Mouse (Mus musculus) testis, postnatal 10 days (tissue): ENCODE data around the gene Cep131.
A peak's percentile ranks its signal among the peaks of the same experiment; 100 is the strongest.

ENCODE experiments used
- DNase-seq: peaks from one replicate; pipeline ENCODE4 v3.0.0; 2021; ENCODE audit warnings: low spot score

Cep131 gene

DNA sequence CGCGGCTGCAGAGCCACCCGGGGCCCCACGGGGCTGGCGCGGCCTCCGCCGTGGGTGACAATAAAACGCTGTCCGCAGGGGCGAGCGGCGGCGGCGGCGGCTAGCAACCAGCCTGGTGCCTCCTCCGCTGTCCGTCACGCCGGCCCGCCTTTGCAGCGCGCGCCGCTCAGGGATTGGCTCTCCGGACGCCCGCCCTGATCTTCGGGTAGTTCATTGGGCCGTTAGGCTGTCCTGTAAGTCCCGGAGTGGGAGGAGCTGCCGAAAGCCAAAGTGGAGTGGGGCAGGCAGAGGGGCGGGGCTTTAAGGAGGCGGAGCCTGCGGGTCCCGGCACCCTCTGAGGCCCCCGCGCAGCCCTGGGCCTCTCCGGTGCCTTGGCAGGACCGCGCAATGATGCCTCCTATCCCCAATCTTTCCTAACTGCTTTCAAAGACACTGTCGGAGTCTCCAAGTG is at the start of gene Cep131:
Gene Cep131, minus strand, starts transcription at position 126 of the 451 bp plus-strand sequence.
- peak; percentile 99 for DNase-seq

DNA sequence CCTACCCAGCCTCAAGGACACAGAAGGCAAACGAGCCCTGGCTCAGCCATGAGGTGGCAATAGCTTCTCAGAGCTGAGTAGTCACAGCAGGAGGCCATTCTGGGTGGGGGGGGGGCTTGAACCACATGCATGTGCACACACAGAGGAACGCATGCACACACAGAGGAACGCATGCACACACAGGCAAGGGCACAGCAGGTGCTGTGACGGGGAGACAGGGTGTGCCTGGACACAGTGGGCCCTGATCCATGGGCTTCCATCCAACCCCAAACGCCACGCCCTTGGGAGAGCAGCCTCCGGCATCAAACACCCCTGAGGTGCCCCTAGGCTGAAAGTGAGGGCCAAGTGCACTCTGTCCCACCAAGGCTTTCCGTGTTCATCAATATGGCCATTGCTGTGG is 49.6 kb upstream of the Cep131 start:
- no peak for DNase-seq

DNA sequence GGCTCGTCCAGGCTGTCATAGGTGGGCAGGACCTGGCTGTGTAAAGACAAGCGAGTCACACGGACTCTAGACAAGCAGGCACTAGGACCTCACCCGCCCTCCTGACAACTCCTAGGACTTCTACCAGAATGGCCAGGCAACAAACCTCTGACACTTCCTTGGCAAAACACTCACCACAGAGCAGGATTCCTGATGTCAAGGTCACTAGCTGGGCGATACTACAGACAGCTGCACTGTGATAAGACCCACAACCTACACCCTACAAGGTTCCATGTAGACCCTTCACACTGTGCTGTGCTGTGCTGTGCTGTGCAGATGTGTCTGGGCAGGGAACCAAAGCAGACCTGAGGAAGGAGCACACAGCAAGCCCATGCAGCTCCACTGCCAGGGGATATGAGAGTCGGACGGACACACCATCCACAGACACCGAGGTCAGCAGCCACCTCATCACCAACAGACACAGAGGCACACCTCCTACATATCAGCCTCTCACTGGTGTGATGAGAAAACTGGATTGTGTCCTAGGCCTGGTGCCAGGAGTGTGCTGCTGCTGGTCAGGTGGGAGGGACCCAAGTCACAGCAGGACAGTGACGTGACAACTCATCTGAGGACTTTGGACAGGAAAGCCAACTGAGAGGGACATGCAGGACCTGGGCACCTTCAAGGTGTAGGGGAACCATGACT is 48.4 kb upstream of the Cep131 start:
- no peak for DNase-seq

DNA sequence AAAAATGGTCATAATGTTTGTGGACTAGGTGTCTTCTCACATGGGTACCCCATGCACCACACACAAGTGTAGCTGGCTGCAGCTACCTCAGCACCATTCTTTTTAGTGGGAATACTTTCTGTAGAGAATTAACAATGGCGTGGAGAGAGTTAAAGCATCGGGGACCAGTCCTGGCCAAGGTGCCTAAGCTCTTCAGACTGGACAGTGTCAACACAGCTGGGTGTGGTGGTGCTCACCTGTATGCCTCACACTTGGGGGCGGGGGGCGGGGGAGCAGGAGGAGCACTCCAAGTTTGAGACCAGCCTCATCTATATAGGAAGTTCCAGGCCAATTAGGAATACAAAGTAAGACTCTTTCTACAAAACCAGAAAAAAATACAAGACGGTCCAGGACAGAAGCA is 47.5 kb upstream of the Cep131 start:
- DNase-seq: no peak

DNA sequence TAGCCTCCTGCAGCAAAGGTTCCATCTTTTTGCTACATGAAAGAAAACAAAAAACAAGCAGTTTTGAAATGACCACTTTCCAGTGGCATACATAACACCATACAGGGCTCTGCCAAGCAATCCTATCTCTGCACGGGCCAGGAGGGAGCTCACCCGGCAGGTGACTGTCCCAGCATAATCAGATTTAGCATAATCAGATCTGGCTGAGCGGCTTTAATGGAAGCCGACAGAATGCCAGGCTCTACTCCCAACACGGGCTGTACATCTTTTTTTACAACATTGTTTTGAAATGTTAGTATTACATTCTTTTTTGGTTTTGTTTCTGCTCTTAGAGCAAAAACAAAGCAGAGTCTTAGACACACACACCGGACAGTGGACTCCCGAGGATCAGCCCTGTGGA is 42.7 kb upstream of the Cep131 start:
- DNase-seq: no peak

DNA sequence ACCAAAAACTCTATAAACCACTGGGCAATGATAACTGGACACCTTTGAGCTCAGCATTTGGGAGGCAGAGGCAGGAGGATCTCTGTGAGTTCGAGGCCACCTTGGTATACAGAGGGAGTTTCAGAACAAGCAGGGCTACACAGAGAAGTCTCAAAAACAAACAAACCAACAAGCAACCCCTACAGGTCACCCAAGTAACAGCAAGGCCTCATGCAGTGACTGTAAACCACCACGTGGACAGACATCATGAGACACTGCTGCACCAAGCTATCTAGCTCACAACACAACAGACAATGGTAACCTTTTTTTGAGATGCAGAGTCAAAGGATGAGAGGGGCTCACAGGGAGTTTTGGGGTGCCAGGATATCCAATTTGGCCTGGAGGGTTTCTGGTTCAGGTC is 40.2 kb upstream of the Cep131 start:
- DNase-seq: no peak

DNA sequence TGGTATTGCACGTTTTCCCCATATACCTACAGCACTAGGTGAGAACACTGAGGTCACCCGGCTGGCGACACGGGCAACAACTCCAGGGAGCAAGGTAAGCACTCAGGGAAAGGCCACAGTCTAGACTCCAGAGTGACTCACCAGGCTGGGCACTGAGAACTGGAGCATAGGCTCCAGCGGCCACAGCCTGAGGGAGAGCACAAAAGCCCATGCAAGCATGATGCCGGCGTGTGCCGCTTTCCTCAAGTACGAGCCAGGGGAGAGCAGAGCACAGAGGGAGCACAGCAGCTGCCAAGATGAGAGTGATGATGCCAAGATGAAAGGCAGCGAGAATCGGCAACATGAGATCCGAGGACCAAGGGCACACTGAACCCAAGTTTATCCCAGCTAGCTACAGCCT is 35.5 kb upstream of the Cep131 start:
- no peak for DNase-seq

DNA sequence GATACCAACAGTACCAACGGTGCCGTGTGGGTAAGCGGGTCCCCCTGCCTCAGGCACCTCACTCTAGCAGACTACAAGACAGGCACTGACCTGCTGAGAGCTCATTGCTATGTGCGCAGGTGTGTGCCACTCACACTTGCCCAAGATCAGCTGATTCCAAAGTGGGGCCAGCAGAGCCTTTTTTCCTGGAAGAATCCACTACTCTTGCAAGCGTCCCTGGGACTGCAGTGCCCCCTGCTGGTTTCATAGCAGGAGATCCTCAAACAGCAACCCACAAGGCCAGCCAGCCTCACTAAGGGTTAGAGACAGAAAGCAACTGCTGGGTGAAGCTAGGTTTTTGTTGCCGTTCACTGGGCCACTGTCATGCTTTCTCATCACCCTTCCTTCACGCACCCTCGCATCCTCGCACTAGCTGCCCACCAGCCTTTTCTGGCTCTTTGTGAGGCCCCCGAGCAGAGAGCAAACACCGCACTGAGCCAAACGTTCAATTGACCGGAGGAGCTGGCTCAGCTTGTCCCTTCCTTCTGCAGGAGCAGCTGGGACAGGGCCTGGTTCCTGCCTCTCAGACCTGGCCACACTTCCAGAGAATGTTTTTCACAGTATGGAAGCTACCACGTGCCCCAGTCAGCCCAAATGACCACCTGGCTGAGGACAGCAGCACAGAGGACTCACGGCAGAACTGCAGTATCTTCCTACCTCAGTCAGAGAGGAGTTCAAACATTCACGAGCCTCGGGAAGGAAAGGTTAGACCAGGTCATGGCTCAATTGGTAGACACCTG is 34.2 kb upstream of the Cep131 start:
- peak; percentile 78 for DNase-seq

DNA sequence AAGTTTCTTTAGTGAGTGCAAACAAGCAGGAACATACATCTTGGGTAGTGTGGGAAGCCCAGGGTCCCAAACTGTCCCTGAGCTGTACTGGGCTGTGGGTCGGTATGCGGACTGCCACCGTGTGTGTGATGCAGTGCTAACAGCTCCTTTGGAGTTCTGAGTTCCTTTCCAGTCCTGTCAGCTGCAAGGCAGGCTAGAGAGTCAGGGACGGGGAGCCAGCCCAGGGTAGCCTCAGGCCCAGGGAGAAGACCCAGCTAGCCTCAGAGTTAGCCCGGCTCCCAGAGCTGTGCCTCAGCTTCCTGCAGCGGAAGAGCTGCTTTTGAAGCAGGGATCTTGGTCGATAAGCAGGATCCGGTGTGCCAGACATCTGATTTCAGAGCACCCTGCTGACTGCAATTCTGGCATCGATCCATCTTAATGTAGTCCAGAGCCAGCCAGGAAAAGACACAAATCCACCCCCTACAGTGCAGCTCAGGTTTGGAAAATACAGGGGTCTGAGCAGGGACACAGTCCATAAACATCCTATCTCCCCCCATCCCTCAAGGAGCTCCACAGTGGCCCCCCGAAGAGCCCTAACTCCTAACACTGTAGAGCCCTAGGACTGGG is 33.4 kb upstream of the Cep131 start:
- DNase-seq: no peak

DNA sequence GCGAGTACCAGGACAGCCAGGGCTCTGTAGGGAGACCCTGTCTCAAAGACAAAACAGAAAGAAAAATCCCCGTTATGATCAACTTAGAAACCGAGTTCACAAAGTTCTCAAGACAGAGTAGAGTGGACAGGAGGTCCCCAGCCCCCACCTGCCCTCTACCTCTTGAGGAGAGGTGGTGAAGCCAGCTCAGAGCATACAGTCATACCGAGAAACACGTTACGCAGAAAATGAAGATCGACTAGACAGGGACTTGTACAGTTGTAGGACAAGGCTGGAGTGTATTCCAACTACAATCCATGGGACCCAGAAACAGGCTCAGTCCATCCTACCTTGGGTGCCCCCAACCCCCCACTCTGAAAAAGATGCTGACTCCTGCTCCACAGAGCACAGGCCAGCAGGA is 32.5 kb upstream of the Cep131 start:
- DNase-seq: no peak

DNA sequence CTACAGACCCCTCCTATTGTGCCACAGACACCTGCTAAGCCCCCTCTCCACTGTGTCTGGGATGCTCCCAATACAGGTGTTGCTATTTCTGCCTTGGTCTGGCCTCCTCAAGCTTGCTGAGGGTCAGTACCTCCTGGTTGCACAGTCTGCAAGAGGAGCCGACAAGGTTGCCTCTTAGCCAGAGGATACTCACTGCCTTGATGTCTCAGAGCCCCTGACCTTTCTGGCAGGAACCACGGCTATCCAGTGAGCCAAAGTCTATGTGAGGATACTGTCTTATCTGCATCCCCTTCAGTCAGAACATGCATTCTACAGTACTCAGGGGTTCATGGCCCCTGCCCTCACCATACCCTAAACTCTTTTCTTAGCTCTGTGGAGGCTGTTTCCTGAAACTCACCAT is 31.0 kb upstream of the Cep131 start:
- no peak for DNase-seq

DNA sequence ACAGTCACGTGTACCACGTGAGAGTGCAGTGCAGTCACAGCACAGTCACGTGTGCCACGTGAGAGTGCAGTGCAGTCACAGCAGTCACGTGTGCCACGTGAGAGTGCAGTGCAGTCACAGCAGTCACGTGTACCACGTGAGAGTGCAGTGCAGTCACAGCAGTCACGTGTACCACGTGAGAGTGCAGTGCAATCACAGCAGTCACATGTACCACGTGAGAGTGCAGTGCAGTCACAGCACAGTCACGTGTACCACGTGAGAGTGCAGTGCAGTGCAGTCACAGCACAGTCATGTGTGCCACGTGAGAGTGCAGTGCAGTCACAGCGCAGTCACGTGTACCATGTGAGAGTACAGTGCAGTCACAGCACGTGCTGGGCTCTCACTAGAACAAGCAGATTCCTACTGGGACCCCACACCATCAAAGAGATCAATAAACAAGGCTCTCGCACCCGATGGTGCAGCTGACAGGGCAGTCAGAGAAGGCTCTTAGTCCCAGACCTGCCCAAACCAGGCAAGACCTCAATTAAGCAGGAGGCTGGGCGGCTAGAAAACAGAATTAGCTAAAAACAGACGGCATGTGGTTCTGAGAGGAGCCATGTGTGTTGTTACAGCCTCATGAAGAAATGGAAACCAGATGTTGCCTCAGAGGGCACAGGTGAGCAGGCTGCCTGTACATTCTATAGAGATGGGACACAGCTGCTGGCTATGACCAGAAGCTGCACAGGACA is 28.0 kb upstream of the Cep131 start:
- no peak for DNase-seq

DNA sequence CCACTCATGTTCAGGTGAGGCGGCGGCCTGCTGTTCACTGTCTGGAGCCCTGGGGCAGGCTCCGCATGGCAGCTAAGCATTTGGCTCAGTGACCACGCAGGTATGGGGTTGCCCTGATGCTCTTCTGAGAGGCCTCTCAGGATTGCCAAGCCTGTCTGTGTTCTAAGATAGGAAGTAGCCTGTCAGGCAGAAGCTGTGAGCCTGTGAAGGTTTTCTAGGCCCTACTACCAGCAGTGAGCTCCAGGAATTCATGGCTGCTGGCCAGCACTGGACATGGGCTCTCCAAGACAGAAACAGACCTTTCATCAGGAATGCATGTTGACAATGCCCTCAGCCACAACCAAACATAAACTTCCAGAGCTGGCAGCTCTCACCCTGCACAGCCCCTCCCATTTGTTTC is 25.5 kb upstream of the Cep131 start:
- DNase-seq: no peak

DNA sequence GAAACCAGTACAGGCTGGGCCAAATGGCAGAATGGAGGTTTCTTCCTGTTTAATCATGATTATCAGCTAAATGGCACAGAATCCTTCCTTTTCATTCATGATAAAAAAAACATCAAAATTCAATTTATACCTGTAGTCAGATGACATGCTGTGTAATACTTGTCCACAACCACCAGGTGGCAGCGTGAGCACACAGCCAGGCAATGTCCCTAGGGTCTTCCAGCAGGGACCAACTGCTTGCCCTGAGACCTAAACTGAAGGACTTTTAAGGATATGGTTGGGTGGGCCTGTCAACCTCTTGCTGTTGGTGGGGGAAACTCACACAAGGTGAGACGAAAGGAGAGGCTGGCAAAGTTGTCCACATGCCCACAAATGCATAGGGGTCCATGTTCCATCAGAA is 24.4 kb upstream of the Cep131 start:
- DNase-seq: peak; percentile 80

DNA sequence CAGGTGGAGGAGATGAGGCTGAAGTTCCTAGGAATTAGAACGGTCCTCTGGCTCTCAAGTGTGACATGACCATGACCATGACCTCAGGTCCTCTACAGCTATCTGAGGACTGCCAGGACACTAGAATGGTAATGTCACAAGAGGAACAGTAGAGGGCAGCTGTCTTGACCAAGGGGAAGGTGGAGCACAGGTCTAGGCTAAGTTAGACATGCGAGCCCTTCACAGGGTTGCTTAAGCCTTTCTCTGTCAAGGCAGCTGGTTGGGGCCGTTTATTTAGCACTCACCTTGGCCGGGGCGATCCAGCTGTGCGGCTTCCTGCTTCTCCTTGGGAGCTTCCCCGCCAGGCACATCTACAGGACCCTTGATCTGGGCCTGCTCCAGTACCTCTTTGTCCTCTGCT is 23.9 kb upstream of the Cep131 start:
- DNase-seq: no peak

DNA sequence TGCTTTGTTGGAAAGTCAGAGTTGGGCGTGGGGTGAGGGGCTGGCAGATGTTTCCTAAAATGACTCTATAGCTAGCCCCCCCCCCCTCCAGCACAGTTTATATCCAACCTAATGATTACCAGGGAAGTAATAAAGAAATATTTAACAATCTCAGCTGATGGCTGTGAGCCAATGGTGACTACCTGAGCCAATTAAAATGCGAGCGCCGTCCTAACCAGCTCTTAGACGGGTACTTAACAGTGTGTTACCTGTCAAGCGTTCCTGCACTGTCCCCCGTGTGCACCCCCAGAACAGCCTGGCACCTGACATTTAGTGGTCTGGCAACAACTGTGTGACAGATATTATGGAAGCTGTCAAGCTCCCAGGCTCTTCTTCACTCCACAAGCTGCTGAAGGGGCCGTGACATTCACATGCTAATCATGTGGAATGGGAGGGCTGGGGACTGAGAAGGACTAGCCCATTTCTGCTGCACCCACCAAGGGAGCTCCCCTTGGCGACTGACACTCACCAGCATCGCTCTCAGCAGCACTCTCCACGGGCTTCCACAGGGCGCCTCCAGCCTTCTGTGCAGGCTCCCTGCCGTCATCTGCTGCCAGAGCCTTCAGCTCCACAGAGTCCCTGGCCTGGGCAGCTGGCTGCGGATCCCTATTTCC is 23.1 kb upstream of the Cep131 start:
- DNase-seq: no peak

DNA sequence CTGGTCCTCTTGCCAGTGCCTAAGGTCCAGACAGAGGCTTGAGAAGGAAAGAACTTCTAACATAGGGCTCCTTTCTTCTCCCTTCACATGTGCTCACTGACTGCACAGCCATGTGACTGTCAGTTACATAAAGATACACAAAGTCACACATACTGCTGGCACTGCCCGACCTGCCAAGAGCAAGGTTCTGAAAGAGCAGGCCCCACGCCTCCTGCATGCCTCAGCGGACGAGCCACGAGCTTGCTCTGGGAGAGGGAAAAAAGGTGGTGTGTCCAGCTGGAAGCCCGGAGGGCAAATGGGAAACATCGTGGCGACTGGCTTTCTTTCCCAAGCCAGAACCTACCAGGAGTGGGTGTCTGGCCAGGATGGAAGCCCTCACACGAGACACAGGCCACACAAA is 21.2 kb upstream of the Cep131 start:
- DNase-seq: no peak

DNA sequence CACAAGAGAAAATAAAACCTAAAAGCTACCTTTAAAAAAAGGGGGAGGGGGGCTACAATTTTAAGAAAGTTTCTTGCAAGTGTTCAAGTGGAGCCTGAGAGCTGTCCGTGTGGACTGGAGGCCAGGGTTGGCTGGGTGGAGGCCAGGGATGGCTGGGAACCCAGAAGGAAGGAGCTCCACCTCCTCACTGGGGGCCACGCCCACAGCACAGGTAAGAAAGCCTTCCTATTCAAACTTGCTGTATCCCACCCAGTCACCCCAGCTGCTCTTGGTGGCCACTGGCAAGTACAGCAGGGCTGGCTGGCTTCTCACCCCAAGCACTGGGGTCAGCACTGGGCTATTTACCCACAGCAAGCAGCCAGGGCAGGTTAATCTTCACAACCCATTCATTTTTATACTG is 20.4 kb upstream of the Cep131 start:
- DNase-seq: no peak

DNA sequence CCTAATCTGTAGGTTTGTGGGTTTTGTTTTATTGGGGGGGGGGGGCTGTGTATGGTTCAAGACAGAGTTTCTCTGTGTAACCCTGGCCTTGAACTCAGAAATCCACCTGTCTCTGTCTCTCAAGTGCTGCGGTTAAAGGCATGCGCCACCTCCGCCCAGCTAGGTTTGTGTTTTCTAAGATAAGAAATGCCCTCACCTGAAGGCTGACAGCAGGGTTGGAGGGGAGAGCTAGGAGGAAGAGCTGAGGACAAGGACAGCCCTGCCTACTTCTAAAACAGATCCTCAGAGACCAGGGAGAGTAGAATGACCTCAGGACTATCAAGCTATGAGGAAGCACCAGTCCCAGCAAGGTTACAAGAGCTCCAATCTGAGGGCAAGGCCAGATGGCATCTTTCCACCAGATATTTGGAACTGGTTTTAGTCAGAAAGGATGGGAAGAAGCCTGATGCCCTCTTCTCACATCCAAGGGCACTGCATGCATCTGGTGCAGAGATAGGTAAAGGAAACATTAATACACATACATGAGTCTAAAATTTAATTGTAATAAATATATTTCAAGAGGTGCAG is 16.9 kb upstream of the Cep131 start:
- no peak for DNase-seq

DNA sequence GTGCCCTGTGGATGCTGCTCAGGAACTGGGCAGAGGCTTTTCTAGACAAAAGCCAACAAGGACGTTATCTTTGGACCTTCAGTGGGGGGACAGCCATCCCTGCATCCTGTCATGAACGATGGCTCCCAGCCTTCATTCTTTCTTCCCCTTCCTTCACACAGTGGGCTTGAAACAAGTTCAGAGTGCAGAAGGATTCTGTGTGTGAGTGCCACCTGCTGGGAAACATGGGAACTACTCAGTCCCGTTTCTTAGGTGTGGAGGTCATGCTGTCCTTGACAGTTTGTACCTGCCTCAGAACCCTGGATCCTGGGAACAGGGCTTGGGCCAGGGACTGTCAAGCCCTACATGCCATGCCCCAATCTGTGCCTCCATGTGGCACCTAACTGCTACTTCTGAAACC is 14.4 kb upstream of the Cep131 start:
- DNase-seq: peak; percentile 78

DNA sequence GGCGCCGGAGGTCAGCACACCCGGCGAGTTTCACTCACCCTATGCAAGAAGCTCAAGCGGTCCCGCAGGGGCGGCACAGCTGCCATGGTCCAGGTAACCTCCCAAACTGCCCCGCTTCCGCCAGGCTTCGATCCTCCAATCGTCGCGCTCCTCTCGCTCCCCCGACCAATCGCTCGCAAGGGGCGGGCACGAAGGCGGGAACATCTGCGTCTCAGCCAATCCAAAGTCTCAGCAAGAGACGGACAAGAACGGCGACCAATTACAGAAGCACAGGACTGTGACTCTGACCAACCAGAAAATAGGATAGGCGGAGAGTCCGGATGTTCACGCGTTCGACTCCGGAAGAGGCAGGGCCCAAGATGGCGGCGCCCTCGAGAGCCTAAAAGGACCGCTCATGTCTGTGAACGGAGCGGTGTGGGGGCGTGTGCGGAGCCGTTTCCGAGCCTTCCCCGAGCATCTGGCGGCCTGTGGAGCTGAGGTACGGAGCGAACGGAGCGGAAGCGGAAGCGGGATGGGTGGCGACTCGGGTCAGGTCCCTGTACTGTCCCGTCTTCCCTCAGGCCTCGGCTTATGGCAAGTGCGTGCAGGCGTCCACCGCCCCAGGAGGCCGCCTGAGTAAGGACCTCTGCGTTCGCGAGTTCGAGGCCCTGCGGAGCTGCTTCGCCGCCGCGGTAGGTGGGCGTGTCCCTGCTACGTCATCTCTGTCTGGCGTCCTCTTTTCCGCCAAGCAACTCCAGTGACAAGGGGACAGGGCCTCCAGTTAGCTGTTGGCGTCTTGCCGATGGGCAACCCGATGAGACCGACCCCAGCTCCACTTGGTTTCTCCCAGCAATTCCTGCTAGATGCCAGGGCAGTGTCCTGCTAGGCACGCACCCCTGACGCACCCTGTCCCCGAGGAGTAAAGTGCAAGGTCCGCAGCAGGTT is 12.2 kb upstream of the Cep131 start, which contains the start of the genes Tepsin and Ndufaf8:
Gene Tepsin, minus strand, starts transcription at position 144 of the 924 bp plus-strand sequence.
Gene Ndufaf8, plus strand, starts transcription at position 341 of the 924 bp plus-strand sequence.
- DNase-seq: peak; percentile 97
